Mouse (Mus musculus): ENCODE results near the gene Hdac4.

DNA sequence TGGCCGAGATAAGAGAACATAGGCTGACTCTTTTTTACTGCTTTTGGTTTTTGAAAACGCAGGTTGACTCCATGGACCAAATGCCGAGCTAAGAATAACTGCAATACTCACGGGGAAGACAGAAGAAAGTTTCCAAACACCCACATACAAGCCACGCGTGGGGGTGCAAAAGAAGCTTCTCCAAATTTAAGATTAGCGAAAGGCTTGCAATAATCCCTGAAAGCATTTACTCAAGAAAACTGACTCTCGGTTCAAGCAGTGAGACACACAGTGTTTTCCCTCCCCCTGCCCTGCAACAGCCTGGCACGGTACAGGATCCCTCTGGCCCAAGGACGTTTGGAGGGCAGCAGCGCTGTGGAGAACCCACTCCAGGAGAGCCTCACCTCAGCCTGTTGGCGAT is 315.3 kb downstream of the Hdac4 start:
- TF ChIP-seq TAL1 (IDR thresholded peaks at IDR 0.05; ENCODE audit: low read length), result no peak
- TF ChIP-seq GATA1 (IDR thresholded peaks at IDR 0.05; ENCODE audit: low read length), result no peak
